Mouse (Mus musculus) adrenal gland, postnatal 25 days (tissue): ENCODE results near the gene Brinp3. TPM values are rescaled to one million over a fixed set of nuclear protein-coding genes. Genes with fewer than 3 reads are reported as not detected.

ENCODE experiments used
- DNase-seq: peaks from one replicate; pipeline ENCODE4 v3.0.0; 2021; ENCODE audit warnings: mixed read lengths
- total RNA-seq: library from RNA; stranded (reverse); gene quantifications from 2 replicates; pipeline ENCODE4 v1.2.3, GENCODE M21; 2021

The Brinp3 gene
- total RNA-seq, 1 experiment from 2014 or later, result not detected

GRCm38 (mm10) chr1:146792826-146793225, 298.3 kb downstream of the Brinp3 start:
- no peak for DNase-seq

DNA sequence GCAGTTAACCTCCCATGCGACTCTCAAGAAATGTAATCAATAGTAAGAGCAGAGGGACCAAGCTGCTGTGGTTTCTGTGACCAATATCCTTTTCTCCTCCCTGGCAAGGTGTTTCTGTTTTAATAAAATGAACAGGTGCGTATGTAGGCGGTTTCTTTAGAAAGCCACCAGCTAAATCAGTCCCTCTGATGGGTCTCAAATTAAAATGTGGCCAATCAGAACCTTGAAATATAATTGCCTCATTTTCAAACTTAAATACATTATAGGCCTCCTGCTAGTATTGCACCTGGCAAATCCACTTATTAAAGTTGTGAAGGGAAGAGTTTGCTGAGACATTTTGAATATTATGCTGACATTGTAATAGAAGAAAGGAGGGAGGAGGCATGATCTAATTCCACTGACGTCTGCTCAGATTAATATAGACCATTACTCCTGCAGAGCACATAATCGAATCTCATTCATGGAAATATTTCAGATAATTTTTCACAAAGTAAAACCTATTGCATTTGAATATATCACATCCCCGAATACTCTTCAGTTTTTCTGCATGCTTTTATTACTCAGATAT, 305.5 kb downstream of the Brinp3 start:
- no peak for DNase-seq

- no peak for DNase-seq
Observed at GRCm38 (mm10) chr1:146801821-146802220, 307.3 kb downstream of the Brinp3 start.

- no peak for DNase-seq
Observed at GRCm38 (mm10) chr1:146807765-146808164, 313.2 kb downstream of the Brinp3 start.

- no peak for DNase-seq
Observed at GRCm38 (mm10) chr1:146833888-146834287, 339.3 kb downstream of the Brinp3 start.

DNA sequence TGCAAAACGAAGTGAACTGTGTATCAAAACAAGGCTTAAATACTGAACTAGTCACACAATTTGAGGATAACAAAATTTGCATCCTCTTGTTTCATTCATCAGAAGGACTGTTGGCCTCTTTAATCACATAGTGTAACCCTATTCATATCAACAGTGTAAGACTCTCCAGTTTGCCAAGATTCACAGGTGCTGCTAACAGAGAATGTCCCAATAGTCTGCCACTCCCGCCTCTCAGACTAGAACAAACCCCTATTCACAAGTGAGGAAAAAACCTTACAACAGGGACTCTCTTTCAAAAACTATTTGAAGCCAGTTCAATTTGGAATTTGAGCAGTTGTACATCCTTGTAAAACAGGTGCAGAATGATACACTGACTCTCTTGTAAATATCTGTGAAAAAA, 349.5 kb downstream of the Brinp3 start:
- no peak for DNase-seq

GRCm38 (mm10) chr1:146848892-146849291, 354.3 kb downstream of the Brinp3 start:
- no peak for DNase-seq

DNA sequence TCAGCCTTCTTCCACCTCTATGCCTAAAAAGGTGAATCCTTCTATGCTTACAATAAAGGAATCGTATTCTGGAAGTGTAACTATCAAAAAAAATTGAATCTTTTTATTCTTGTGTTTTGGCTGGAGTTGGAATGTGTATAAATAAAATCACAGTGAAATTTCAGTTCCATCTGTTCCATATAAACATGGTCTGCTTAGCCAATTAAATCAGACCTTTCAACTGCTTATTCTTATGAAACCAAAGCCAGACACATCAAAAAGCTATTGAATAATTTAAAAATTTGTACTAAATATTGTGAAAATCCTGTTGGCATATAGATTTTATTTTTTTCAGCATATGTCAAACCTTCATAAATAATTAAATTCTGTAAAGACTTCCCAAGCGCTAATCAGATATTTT, 355.6 kb downstream of the Brinp3 start:
- no peak for DNase-seq

DNA sequence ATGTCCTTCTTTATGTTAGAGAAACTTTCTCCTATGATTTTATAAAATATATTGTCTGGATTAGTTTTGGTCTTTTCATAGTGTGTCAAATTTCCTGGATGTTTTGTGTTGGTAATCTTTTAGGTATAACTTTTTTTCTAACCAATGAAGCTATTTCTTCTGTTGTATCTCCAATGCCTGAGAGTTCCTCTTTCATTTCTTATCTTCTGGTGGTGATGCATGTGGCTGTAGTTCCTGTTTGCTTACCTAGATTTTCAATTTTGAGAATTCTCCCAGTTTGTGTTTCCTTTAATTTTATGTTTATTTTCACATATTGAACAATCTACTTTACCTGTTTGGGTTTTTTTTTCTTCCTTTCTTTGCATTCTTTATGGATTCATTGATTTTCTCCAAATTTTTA, 404.1 kb downstream of the Brinp3 start:
- no peak for DNase-seq

- no peak for DNase-seq
Observed at GRCm38 (mm10) chr1:146901691-146902090, 407.1 kb downstream of the Brinp3 start.

GRCm38 (mm10) chr1:146939463-146940389, 445.2 kb downstream of the Brinp3 start:
- DNase-seq, result no peak
